Mouse (Mus musculus) embryonic facial prominence, embryonic 11.5 days (tissue): ENCODE measurements around the gene Gm45234. TPM values are rescaled to one million over a fixed set of nuclear protein-coding genes. Genes with fewer than 3 reads are reported as not detected.

ENCODE experiments used
- ATAC-seq: fragments of 200-750 bp; cut with Nextera tagmentation; replicated peaks from 2 replicates; pipeline ENCODE4 v1.8.0; 2017; ENCODE audit warnings: low read depth; ENCODE audit not compliant: insufficient number of reproducible peaks, low FRiP score, low TSS enrichment
- DNase-seq: peaks from one replicate; pipeline ENCODE4 v3.0.0-alpha.2; 2015; ENCODE audit warnings: low spot score
- H3K27ac ChIP-seq: fragments of 300-500 bp; sonication (generic); replicated peaks from 2 replicates; pipeline ENCODE4 v1.5.1; 2014; ENCODE audit warnings: mild to moderate bottlenecking, low read depth, low read length, control low read depth
- H3K27me3 ChIP-seq: fragments of 300-500 bp; sonication (generic); 2 replicates; pipeline ENCODE4 v1.6.1; 2014; ENCODE audit warnings: mild to moderate bottlenecking, low read length, moderate library complexity, mixed read lengths; ENCODE audit not compliant: control insufficient read depth, insufficient read depth
- H3K36me3 ChIP-seq: fragments of 300-500 bp; sonication (generic); replicated peaks from 2 replicates; pipeline ENCODE4 v1.6.1; 2014; ENCODE audit warnings: low read depth, mild to moderate bottlenecking, low read length, moderate library complexity, mixed read lengths; ENCODE audit not compliant: control insufficient read depth, insufficient read depth
- H3K4me1 ChIP-seq: fragments of 300-500 bp; sonication (generic); 2 replicates; pipeline ENCODE4 v1.6.1; 2014; ENCODE audit warnings: low read length, mixed read lengths; ENCODE audit not compliant: control insufficient read depth, insufficient read depth
- H3K4me2 ChIP-seq: fragments of 300-500 bp; sonication (generic); 2 replicates; pipeline ENCODE4 v1.6.1; 2014; ENCODE audit warnings: low read depth, mild to moderate bottlenecking, control low read depth, low read length, moderate library complexity
- H3K4me3 ChIP-seq: fragments of 300-500 bp; sonication (generic); 2 replicates; pipeline ENCODE4 v1.5.1; 2014; ENCODE audit warnings: low read depth, low read length, control low read depth
- H3K9ac ChIP-seq: fragments of 300-500 bp; sonication (generic); replicated peaks from 2 replicates; pipeline ENCODE4 v1.6.1; 2014; ENCODE audit warnings: mild to moderate bottlenecking, control low read depth, low read length
- H3K9me3 ChIP-seq: fragments of 300-500 bp; sonication (generic); replicated peaks from 2 replicates; pipeline ENCODE4 v1.6.1; 2016; ENCODE audit warnings: mild to moderate bottlenecking, low read length, inconsistent platforms, mixed read lengths; ENCODE audit not compliant: control insufficient read depth
- WGBS: fragments of 180-500 bp; shearing (Covaris S2); extraction: QIAGEN DNeasy Blood & Tissue Kit; methylation state at CpG from one replicate; pipeline ENCODE4 v1.1.7; 2014; 5-methylcytosine and 5-hydroxymethylcytosine counted together
- polyA plus RNA-seq: library from polyadenylated mRNA; unstranded; fragments of >200 nt; fragmentation: Nextera tagmentation; extraction: Ambion mirVana; gene quantifications from 2 replicates; pipeline ENCODE4 v1.2.1, GENCODE M21; 2014

Gm45234 gene
- polyA plus RNA-seq, 1 experiment from 2014 or later = not detected

GRCm38 (mm10) chr6:124732476-124733370, 23.1 kb downstream of the Gm45234 start:
- Histone ChIP-seq H3K36me3 (no peaks in the 10 kb centered on the region), H3K4me1 (no peaks in the 10 kb centered on the region; the same call in 1 of the 2 replicates), H3K27ac (no peak overlapping the region), H3K27me3 (no peaks in the 10 kb centered on the region), H3K4me2 (no peak overlapping the region), H3K9me3 (no peaks in the 10 kb centered on the region), H3K9ac (no peak overlapping the region), H3K4me3 (no peak overlapping the region)
- 45% methylated on average over 19 of the region's 19 CpGs for WGBS
- 0 out of 2 replicates have a peak, but pooled peaks have one; percentile 45 for ATAC-seq
- DNase-seq = no peak

GRCm38 (mm10) chr6:124731038-124731437, 24.8 kb downstream of the Gm45234 start:
- no peak overlapping the region for H3K4me3 ChIP-seq
- no peaks in the 10 kb centered on the region; the same call in 1 of the 2 replicates for H3K4me1 ChIP-seq
- 84% methylated on average over 7 of the region's 7 CpGs for WGBS

GRCm38 (mm10) chr6:124729850-124730705, 25.7 kb downstream of the Gm45234 start:
- H3K4me2 ChIP-seq = no peak overlapping the region
- no peak overlapping the region; the same call in 1 of the 2 replicates for H3K9ac ChIP-seq
- DNase-seq = no peak
- no peaks in the 10 kb centered on the region for H3K9me3 ChIP-seq
- 81% methylated on average over 8 of the region's 8 CpGs for WGBS
- no peak overlapping the region for H3K27ac ChIP-seq
- H3K36me3 ChIP-seq = no peaks in the 10 kb centered on the region
- H3K27me3 ChIP-seq = no peaks in the 10 kb centered on the region
- no peak for ATAC-seq
- H3K4me1 ChIP-seq = no peaks in the 10 kb centered on the region; the same call in 1 of the 2 replicates
- no peak overlapping the region for H3K4me3 ChIP-seq

More at GRCm38 (mm10) chr6:124731038-124731437, 24.8 kb downstream of the Gm45234 start:
- ATAC-seq (no peak), DNase-seq (no peak)
- Histone ChIP-seq H3K27me3 (no peaks in the 10 kb centered on the region), H3K9ac (no peak overlapping the region), H3K36me3 (no peaks in the 10 kb centered on the region), H3K27ac (no peak overlapping the region), H3K9me3 (no peaks in the 10 kb centered on the region), H3K4me2 (no peak overlapping the region)

GRCm38 (mm10) chr6:124728621-124729020, 27.2 kb downstream of the Gm45234 start:
- no peak overlapping the region for H3K9ac ChIP-seq
- no peak overlapping the region for H3K4me3 ChIP-seq
- no peaks in the 10 kb centered on the region for H3K27me3 ChIP-seq
- H3K36me3 ChIP-seq = no peaks in the 10 kb centered on the region
- ATAC-seq (no peak), DNase-seq (no peak)
- H3K4me2 ChIP-seq = no peak overlapping the region
- 88% methylated on average over 10 of the region's 10 CpGs for WGBS
- no peak overlapping the region for H3K27ac ChIP-seq
- no peaks in the 10 kb centered on the region; the same call in 1 of the 2 replicates for H3K4me1 ChIP-seq
- no peaks in the 10 kb centered on the region for H3K9me3 ChIP-seq

- ATAC-seq = no peak
- no peaks in the 10 kb centered on the region for H3K27me3 ChIP-seq
These were observed 31.3 kb downstream of the Gm45234 start for GRCm38 (mm10) chr6:124724472-124724871.

GRCm38 (mm10) chr6:124723541-124723940, 32.3 kb downstream of the Gm45234 start:
- H3K4me1 ChIP-seq = no peaks in the 10 kb centered on the region
- no peak overlapping the region for H3K27ac ChIP-seq
- no peak overlapping the region for H3K9ac ChIP-seq
- H3K27me3 ChIP-seq = no peaks in the 10 kb centered on the region
- no peak overlapping the region for H3K4me3 ChIP-seq
- H3K4me2 ChIP-seq = no peak overlapping the region
- no peak for DNase-seq
- H3K36me3 ChIP-seq = no peaks in the 10 kb centered on the region
- ATAC-seq = no peak
- no peaks in the 10 kb centered on the region for H3K9me3 ChIP-seq
- WGBS = 81% methylated on average over 8 of the region's 8 CpGs

More at GRCm38 (mm10) chr6:124724472-124724871, 31.3 kb downstream of the Gm45234 start:
- H3K9me3 ChIP-seq = no peaks in the 10 kb centered on the region
- no peak overlapping the region for H3K4me3 ChIP-seq
- H3K9ac ChIP-seq = no peak overlapping the region
- DNase-seq = no peak
- no peaks in the 10 kb centered on the region for H3K36me3 ChIP-seq
- H3K4me1 ChIP-seq = no peaks in the 10 kb centered on the region
- no peak overlapping the region for H3K27ac ChIP-seq
- 90% methylated on average over 10 of the region's 10 CpGs for WGBS
- H3K4me2 ChIP-seq = no peak overlapping the region

GRCm38 (mm10) chr6:124722876-124723473, 32.8 kb downstream of the Gm45234 start:
- H3K36me3 ChIP-seq = no peaks in the 10 kb centered on the region
- no peak overlapping the region for H3K4me2 ChIP-seq
- H3K9ac ChIP-seq = no peak overlapping the region
- no peaks in the 10 kb centered on the region for H3K9me3 ChIP-seq
- no peak for ATAC-seq
- no peaks in the 10 kb centered on the region for H3K27me3 ChIP-seq
- no peak for DNase-seq
- H3K4me1 ChIP-seq = no peaks in the 10 kb centered on the region
- 78% methylated on average over 6 of the region's 6 CpGs for WGBS
- H3K4me3 ChIP-seq = no peak overlapping the region
- H3K27ac ChIP-seq = no peak overlapping the region
